ENCODE assay signal across 8 mouse cellular contexts in genomic region chr9:121371946-121372646, GRCm38 (mm10).
DNase-seq lines count a peak whose midpoint lies in the region; ATAC-seq lines count a peak whose summit lies in the region.

No protein-coding gene starts in this region.

- peaks cover 9% of the 10 kb centered on the region for H3K4me1 ChIP-seq in embryonic facial prominence, embryonic 11.5 days (ENCODE audit: control insufficient read depth, insufficient read depth, low read length)
- peaks cover 51% of the 10 kb centered on the region for H3K4me1 ChIP-seq in limb, embryonic 10.5 days
- peaks cover 32% of the 10 kb centered on the region for H3K4me1 ChIP-seq in neural tube, embryonic 14.5 days (ENCODE audit: control insufficient read depth, insufficient read depth, low read length)

- peak overlapping the region; percentile 51 for H3K4me2 ChIP-seq in embryonic facial prominence, embryonic 11.5 days (ENCODE audit: low read depth, low read length)
- peak overlapping the region; percentile 46 for H3K4me2 ChIP-seq in neural tube, embryonic 14.5 days (ENCODE audit: low read depth, low read length)

- H3K9me3 ChIP-seq in embryonic facial prominence, embryonic 11.5 days (replicated peaks; ENCODE audit: control insufficient read depth, low read length), result no peaks in the 10 kb centered on the region
- no peaks in the 10 kb centered on the region for H3K9me3 ChIP-seq in limb, embryonic 10.5 days (replicated peaks)
- H3K9me3 ChIP-seq in neural tube, embryonic 14.5 days (ENCODE audit: control insufficient read depth, low read length), result no peaks in the 10 kb centered on the region

- H3K4me3 ChIP-seq in embryonic facial prominence, embryonic 11.5 days (ENCODE audit: low read depth, low read length), result peak overlapping the region; percentile 19; the same call in 1 of the 2 replicates
- peak overlapping the region; percentile 42 for H3K4me3 ChIP-seq in limb, embryonic 10.5 days
- peak overlapping the region; percentile 21 for H3K4me3 ChIP-seq in neural tube, embryonic 14.5 days (ENCODE audit: low read depth, low read length)

- peak overlapping the region; percentile 70; the same call in 1 of the 2 replicates for H3K27ac ChIP-seq in embryonic facial prominence, embryonic 11.5 days (replicated peaks; ENCODE audit: low read depth, low read length)
- peak overlapping the region; percentile 80 for H3K27ac ChIP-seq in limb, embryonic 10.5 days
- peak overlapping the region; percentile 85 for H3K27ac ChIP-seq in neural tube, embryonic 14.5 days (ENCODE audit: low read depth, low read length)

- no peaks in the 10 kb centered on the region for H3K27me3 ChIP-seq in embryonic facial prominence, embryonic 11.5 days (ENCODE audit: control insufficient read depth, insufficient read depth, low read length)
- no peaks in the 10 kb centered on the region for H3K27me3 ChIP-seq in limb, embryonic 10.5 days (ENCODE audit: low read depth, poor library complexity, severe bottlenecking)
- H3K27me3 ChIP-seq in neural tube, embryonic 14.5 days (ENCODE audit: control insufficient read depth, insufficient read depth, low read length), result no peaks in the 10 kb centered on the region

- peak overlapping the region; percentile 45 for H3K9ac ChIP-seq in embryonic facial prominence, embryonic 11.5 days (replicated peaks; ENCODE audit: low read length)
- peak overlapping the region; percentile 39 for H3K9ac ChIP-seq in neural tube, embryonic 14.5 days (replicated peaks; ENCODE audit: low read depth, low read length)

- DNase-seq in heart, adult 11 months, result peak; percentile 94
- DNase-seq in heart, postnatal 4 days, result no peak
- peak; percentile 32 to 37 for DNase-seq in B cell, adult 2 months
- peak; percentile 24 for DNase-seq in embryonic facial prominence, embryonic 11.5 days (ENCODE audit: low spot score)
- peak; percentile 56 for DNase-seq in limb, embryonic 10.5 days (ENCODE audit: low spot score)
- no peak for DNase-seq in kidney, postnatal 36 days

- WGBS in embryonic facial prominence, embryonic 11.5 days, result 4% methylated on average over 11 of the region's 13 CpGs
- WGBS in limb, embryonic 10.5 days, result 2% methylated on average over 11 of the region's 13 CpGs
- 9% methylated on average over 12 of the region's 13 CpGs for WGBS in neural tube, embryonic 14.5 days

- peak; percentile 82 for ATAC-seq in embryonic facial prominence, embryonic 11.5 days (replicated peaks; ENCODE audit: insufficient number of reproducible peaks, low FRiP score, low TSS enrichment, low read depth)
- peak; percentile 52 for ATAC-seq in neural tube, embryonic 14.5 days (ENCODE audit: low read depth)
- ATAC-seq in inflammation-experienced regulatory T-cells, adult 6 months, result no peak

- H3K36me3 ChIP-seq in embryonic facial prominence, embryonic 11.5 days (replicated peaks; ENCODE audit: control insufficient read depth, insufficient read depth, low read depth, low read length), result no peaks in the 10 kb centered on the region
- H3K36me3 ChIP-seq in limb, embryonic 10.5 days, result no peaks in the 10 kb centered on the region
- no peaks in the 10 kb centered on the region for H3K36me3 ChIP-seq in neural tube, embryonic 14.5 days (ENCODE audit: control insufficient read depth, insufficient read depth, low read length)

Comparison
In these comparisons a context has a peak if more than half of its experiments do, and no peak if none do; other contexts are left out.
1. DNase-seq: peak in heart, adult 11 months (single experiment), B cell, adult 2 months (2 of 2), embryonic facial prominence, embryonic 11.5 days (single experiment) and limb, embryonic 10.5 days (single experiment); none in heart, postnatal 4 days (single experiment) and kidney, postnatal 36 days (0 of 2).
2. Peak in every context shown above with its lines, with median percentiles within 50 percentile points of each other: H3K27ac ChIP-seq and H3K4me3 ChIP-seq.